Mouse (Mus musculus): ENCODE data around the gene Shisa9.

The Shisa9 gene

DNA sequence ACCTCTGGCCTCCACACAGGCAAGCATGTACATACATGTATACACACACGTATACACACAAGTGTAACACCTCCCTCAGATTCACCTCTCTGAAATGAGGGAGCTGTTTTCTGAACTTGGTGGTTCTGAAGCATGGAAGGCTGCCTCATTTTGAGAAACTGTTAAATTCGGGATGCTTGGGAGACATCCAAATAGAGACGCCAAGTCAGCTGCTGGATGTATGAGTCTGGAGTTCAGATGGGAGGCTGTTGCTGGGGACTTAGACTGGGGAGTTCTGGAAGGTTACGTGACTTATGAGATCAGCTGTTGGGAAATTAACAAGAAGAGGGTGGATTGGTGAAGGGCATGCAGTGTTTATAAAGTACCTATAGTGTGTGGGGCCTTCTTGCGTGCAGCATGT, 88.7 kb downstream of the Shisa9 start:
- DNase-seq (ENCODE audit: low spot score) = no peak

DNA sequence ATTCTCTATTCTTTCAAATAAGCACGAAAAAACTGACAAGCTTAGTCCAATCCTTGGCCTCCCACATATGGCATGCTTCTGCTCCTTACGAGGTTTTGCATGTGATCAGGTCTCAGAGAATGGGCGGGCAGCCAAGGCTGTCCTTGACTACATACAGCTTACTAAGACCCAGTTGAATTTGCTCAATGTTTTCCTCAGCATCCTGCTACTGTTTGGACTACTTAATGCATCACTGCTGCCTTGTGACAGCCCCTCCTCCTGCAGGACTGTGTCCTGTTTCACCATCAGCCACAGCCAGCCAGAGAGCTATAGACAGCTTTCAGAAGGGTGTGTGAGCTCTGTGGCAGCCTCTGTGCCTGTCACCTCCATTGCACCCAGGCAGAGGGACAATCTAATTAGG, 92.4 kb downstream of the Shisa9 start:
- peak; percentile 65 for DNase-seq (ENCODE audit: low spot score)

DNA sequence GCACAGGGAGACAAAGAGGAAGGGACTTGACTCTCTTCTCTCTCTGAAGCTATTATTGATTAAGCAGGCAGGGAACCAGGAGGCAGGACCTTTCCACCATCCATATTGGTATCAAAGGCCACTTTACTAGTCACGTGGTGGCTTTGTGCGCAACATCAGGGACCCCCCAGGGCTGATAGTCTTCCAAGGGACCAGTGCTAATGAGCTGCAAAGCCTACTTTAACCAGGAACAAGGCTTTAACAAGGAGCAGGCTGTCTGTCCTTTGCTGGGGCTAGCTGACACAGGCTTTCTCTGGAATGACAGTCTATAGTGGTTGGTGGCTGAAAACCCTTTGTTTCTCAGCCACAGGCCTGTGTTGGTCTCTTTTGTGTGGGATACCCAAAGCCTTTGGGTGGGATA, 92.8 kb downstream of the Shisa9 start:
- DNase-seq (ENCODE audit: low spot score) = no peak

DNA sequence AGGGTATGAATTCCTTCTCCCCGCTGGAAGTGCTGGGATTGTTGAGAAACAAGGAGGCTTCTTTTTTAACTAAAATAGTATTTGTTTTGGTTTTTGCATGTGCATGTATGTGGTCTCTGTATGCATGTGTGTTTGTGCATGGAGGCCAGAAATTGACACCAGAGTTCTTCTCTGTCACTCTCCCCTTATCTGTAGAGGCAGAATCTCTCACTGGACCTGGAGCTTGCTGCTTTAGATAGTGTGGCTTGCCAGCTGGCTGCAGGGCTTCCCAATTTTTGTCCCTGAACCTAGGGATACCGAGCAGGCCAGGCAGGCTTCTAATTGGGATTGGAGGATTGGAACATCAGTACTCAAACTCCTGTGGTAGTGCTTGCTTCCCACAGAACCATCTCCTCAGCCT, 99.2 kb downstream of the Shisa9 start:
- no peak for DNase-seq (ENCODE audit: low spot score)

DNA sequence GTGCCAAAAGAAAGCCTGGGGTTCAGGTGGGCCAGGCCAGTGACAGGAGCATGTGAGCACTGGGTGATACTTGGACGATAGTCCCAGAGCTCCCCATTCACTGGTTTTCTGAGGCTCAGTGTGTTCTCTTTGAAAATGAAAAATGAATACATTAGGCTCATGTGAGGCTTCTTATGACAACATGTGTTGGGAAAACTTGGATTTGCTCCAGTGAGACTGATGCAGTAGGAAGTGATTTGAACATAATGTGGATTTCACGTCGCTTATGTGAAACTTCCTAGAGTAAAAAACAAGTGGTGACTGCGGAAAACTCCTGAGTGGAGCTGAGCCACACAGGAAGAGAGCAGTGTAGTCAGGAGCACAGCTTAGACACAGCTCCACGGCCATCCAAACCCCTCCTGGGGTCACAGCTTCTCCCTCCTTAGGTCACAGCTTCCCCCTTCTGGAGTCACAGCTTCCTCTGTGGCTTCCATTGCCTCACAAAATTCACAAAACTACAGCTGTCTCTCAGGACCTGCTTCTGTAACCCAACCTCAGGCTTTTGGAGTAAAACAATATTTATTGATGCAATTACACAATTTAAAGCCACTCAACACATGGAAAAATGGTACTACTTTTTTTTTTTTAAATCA, 106.8 kb downstream of the Shisa9 start:
- no peak for DNase-seq (ENCODE audit: low spot score)

DNA sequence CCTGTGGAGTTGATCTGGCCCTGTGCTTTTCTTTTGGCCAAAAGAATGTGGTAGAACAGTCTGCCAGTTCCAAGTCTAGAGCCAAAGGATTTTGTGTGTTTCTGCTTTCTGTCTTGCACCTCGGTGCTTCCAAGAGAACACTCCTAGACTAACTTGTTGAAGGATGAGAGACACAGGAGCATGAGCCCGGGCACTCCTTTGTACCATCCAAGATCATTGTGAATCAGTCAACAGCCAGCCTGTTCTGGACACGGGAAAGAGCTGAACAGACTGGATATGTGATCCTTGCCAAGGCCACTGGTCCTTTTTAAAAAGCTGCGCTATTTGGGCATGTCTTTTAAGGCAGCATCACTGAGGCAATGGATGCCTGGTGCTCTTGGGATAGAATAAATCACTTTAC, 109.3 kb downstream of the Shisa9 start:
- no peak for DNase-seq (ENCODE audit: low spot score)

DNA sequence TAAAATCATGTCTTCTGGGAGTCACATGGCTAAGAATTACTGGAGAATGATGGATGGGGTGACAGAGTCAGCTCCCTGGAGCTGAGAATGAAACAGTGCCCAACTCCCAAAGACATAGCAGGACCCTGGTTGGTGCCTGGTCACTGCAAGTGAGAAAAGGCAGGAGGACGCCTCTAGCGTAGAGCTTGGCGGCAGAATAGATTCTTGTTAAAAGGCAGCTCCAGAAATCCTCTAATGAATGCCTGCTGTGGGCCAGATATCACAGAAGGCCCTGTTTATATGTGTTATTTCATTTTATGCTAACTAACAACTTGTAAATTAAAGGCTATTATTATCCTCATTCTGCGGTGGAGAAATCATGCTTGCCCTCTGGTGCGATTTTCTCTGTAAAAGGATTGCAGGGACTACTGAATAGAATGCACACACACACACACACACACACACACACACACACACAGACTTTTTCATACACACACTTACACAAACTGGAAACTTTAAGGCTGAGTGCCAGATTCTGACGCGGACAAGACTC, 110.9 kb downstream of the Shisa9 start:
- DNase-seq (ENCODE audit: low spot score) = no peak

DNA sequence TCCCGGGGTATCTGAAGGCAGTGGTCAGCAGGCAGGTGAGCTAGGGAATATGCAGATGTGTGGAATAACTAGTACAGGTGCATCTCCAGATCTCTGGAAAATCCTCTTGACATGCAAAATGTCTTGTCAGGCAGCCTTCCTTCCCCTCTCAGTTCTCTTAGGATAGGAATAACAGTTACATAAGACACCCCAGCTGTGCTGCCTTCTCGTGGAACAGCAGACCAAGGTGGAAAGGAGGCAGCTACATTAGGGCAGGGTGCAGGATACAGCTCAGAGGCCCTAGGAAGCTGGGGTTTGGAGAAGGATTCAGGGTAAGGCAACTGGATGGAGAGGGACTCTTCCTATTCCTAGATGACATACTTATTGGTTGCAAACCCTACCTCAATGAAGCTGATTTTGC, 111.5 kb downstream of the Shisa9 start:
- DNase-seq (ENCODE audit: low spot score) = no peak

DNA sequence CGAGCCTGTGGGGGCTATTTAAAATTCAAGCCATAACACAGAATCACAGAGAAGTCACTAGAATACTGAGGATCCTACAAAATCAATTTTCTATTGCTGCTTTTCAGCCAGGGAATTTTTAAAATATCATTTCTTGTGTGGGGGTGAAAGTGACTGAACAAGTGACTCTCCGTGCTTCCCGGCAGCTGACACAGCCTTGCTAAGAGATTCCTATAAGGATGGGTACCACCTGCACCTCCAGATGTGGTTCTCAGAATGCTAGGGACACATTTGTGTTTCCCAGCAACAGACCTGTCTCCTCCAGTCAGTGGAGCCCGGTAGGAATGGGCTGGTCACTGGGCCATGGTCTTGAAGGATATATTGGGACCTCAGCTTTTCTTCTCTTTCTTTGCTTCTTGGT, 124.5 kb downstream of the Shisa9 start:
- DNase-seq (ENCODE audit: low spot score) = no peak

DNA sequence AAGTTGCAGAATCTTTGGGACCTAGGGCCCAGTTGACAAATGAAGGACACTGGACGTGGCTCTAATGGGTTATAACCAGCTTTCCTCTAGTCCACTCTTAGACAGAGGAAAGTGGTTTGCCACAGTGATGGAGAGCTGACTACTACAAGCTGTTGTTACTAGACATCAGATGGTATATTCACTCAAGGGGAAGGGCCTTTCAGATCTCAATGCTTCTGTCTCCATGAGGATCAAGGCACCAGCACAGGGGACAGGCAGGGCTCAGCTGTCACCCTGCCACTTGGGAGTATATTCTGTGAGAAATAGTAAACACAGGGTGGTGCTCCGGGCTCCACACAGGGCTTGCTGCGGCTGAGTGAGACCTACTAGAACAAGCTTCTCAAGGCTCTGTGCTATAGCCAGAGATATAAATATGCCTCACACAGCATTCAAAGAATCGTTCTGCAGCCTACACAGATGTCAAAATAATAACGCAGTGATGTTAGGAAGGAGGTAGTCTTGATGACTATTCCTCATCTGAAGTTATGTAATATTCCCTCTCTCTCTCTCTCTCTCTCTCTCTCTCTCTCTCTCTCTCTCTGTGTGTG, 127.0 kb downstream of the Shisa9 start:
- no peak for DNase-seq (ENCODE audit: low spot score)

DNA sequence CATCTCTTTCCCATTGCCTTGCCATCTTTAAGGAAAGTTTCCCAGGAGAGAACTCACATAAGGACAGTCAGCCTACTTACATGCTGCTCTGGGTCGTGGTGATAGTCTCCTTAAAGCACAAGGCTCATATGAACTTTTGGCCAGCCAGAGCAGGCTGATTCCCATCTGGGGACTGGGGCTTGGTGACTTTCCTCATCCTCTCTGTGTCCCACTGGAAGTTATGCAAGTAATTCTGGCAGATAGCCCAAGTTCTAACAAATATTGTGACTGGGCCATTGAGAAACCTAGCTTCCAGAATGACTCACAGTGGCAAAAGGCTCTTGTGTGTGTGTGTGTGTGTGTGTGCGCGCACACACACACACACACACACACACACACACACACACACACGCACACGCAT, 130.5 kb downstream of the Shisa9 start:
- no peak for DNase-seq (ENCODE audit: low spot score)

DNA sequence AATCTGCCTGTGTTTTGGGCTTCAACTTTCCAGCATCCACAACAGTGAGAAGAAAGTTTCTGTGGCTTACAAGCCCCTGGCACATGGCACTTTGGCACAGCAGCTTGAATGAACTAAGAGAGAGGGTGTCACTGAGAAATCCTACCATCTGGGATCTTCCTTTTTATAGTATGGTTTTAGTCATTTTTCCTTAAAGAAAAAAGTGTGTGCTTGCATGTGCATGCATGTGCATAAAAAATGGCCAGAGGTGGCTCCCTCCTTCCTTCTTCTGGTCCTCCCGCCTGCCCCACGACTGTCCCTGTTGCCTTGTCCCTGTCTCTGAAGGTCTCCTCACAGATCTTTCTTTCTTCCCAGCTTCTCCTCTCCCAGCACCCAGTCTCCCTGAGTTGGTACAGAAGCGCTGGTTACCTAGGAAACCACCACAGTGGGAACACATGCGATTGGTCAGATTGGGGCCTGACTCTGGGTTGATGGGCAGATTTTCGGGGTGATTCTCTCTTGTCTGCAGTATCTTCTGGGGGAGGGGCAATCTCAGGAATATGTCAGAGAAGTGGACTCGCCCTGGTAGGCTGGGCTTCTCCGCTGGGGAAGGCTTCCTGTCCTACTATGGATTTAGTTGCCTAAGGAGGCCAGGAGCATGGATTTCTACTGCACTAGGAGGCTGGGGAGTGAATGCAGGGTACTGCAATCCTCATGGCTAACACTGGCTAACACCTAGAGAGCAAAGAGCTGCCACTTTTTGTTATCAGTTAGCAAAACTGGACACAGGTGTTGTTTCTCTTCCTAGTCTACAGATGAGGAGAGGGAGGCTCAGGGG, 131.3 kb downstream of the Shisa9 start:
- DNase-seq (ENCODE audit: low spot score) = no peak

DNA sequence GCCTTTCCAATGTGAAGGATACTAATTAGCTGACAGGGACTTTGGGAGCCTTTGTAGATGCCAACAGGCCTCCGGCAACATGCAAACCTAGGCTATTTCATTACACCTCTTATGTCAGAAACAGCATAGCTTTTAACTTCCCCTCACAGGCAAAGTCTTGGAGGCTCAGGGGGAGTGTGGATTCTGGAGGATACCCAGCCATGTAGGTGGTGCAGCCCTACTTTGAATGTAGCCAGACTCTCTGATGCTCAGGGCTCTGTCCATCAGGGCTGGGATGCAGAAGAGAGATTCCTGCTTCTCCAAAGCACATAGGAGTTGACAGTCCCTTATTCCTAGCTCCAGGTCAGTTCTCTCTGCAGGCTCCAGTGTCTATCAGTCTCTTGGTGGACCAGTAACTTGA, 133.0 kb downstream of the Shisa9 start:
- no peak for DNase-seq (ENCODE audit: low spot score)

DNA sequence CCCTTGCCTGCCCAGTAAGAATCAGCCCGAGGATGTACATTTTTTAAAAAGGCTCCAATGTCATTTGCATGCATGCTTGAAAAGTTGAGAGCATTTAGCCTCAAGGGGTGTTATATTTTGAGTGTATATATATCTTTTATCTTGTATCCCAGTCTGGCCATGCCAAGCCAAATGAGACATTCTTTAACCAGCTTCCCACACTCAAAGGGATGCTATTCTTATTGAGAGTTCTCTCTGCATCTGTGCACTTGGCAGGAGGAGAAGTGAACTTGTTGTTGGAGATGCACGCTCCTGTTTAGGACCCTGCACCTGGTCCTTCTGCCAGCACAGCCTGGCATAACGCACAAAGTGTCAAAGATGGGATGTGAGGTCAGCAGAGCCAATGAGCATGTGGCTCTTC, 135.6 kb downstream of the Shisa9 start:
- DNase-seq (ENCODE audit: low spot score) = no peak

DNA sequence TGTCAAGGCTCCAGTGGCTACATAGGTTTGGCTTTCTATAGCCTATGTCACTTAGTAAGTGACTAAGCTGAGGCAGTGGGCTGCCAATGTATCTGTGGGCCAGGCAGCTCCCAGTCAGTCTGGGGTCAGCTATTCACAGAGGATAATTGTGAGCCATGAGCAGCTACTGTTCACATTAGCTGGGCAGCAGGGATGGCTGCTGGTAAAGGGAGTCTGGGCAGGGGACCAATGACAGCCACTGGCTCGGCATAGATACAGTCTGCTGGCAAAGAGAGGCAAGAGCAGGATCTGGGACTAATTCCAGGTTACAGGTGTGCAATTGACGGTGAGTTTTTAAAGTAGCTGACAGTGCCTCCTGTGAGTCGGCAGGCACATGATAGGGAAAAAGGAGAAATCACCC, 145.9 kb downstream of the Shisa9 start:
- DNase-seq (ENCODE audit: low spot score) = no peak

DNA sequence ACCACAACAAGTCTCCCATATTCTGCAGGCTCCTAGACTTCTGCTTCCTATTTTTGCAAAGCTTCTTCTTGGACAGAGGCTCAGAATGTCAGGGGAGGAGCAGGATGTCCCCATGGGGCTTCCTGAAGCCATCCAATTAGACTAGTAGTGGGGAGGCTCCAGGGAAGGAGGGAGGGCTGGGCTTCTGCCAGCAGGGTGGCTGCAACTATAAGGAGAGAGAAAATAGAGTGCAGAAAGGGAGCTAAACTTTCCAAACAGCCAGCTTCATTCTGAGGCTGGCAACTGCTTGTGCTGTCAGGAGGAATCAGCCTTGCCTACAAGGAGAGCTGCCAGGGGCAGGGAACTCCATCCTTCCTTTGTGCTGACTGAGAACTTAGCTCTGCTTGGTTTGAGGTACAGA, 162.8 kb downstream of the Shisa9 start:
- no peak for DNase-seq (ENCODE audit: low spot score)

DNA sequence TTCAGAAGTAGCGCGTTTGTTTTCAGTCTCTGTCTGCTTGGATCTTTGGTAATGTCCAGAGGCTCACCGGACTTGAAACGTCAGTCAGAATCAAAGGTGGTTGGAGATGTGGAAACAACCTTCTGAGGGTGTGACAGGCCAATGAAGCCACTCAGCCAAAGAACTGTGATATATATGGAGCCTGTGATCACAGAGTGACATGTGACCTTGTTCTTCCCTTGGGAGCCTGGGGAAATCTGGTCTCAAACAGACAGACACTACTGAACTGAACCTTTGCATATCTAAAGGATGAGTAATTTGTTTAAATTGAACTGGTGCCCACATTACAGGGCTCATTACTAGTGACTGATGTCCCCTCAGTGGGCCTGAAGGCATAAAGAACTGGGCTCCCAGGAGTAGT, 168.1 kb downstream of the Shisa9 start:
- DNase-seq (ENCODE audit: low spot score) = no peak

DNA sequence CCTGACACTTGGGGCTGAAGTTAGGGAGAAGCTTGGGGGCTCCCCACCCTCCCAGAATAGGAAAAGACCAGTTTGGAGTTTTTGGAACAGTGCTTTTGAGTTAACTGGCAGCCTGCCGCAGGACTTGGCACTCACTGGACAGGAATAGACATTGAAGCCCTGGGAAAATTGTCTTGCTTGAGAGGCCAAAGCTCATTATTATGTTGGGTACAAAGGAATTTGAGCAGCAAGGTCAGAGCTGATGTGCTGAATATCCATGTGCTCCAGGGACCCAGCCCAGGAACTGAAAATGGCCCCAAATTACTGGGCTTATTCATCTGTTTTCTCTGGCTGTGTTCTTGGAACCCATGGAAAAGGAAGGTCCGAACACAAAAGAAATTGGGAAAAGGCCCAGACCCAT, 170.6 kb downstream of the Shisa9 start:
- DNase-seq (ENCODE audit: low spot score) = no peak

DNA sequence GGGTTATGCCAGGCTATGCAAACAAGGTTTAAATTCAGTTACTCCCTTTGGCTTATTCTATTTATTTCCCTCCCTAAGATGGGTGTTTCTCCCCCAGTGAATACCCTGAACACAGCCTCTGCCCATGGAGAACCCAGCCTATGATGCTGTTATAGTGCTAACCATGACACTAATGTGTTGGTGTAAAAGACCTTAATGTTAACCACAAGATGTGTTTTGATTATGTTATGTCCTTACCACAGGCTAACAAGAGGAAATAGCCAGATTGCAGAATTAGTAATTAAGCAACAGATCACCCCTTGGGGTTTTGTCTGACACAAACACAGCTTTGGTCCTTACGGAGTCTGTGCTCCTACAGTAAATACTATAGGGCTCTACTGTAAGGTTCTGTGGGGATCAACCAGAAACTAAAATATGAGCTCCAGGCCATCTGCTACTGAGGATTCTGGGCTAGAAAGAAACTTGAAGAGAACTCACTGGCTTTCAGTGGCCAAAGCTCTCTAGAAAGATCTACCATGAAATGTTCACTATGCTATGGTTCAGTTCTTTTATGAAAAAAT, 189.6 kb downstream of the Shisa9 start:
- no peak for DNase-seq (ENCODE audit: low spot score)

DNA sequence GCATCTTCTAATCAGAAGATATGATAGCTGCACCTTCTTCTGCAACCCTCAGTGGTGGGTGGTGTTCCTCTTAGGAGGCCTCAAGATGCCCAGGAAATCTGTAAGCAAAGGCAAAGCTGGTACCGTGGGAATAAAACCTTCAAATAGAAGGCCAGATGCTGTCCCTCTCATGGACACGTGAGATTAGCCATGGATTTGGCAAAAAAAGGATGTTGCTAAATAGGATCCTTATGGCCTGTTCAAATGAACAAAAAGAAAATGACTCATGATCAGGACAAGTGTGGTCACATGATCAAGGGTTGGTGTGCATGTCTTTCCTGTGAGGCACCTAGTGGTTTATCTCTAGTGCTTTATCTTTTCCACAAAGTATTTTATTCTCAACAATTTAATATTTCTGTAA, 194.1 kb downstream of the Shisa9 start:
- no peak for DNase-seq (ENCODE audit: low spot score)

DNA sequence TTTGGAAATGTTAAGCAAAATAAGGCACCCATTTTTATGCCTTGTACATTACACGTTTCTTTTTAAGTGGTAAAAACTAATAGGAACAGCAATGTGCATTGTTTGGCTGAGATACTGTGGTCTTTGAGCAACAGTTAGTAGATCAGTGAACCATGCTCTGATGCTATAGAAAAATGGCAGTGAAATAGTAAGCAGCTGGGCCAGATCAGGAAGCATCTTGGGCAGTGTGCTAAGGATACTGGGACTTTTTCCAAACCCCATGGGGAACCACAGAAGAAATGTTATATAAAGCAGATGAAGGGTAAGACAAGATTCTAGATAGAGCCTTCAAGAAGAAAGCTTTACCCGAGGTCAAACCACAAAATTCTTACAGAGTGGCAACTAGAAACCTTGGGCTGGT, 205.8 kb downstream of the Shisa9 start:
- DNase-seq (ENCODE audit: low spot score) = no peak

DNA sequence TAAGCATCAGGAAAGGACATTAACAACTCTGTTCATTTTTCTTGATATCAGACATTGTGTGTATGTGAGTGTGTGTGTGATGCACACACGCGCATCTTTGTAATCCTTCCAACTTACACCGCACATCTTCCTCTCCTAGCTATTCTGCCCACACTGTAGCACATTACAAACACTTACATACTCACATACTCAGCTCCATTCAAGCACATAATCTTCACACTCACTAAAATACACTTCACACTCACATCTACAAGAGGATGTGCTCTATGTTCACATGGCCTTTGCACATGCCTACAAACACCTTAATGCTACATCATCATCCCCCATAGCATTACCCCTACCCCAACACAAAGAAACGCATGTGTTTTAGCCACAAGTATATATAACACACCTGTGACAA, 212.9 kb downstream of the Shisa9 start:
- DNase-seq (ENCODE audit: low spot score) = no peak

DNA sequence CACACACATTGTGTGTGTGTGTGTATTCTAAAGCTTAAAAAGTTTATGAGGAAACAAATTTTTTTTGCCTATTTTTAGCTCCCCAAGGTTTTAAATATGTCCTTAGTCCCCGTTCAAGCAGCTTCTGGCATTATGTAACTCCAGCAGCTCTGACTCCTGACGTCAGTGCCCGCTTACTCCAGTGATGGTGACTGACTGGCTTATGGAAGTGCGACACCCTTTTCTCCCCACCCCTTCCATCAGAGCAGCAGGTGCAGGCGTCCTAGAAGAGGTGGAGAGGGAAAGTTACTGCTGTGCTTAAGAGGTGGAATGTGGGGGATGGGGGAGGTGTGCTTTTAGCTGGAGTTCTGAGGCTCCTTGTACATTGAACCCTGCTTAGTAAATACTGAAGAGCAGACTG, 213.7 kb downstream of the Shisa9 start:
- DNase-seq (ENCODE audit: low spot score) = no peak

Measured in MN1 (cell line).